Mouse (Mus musculus) urinary bladder, adult 2 months (tissue): Measurements from ENCODE around the gene Nars2. TPM values are rescaled to one million over a fixed set of nuclear protein-coding genes. Genes with fewer than 3 reads are reported as not detected.
"Not testable (repeated sequence)": the region's sequence is repeated elsewhere in the genome, so short reads cannot be mapped to it uniquely, and the experiment has no call there.

Experiments used
- DNase-seq: peaks from one replicate; pipeline ENCODE4 v3.0.0; 2022; ENCODE audit warnings: low spot score
- polyA plus RNA-seq: library from polyadenylated mRNA; depleted of rRNA; stranded (reverse); fragments of >200 nt; gene quantifications from 2 replicates; pipeline ENCODE4 v1.2.3, GENCODE M21; 2012; rRNA removed

Gene Nars2
- polyA plus RNA-seq: 6.3 and 8.2 TPM in 2 replicates

GRCm38 (mm10) chr7:96951281-96952051 lies at the start of gene Nars2:
TSS of gene Nars2 (plus strand) at chr7:96951505.
- peak; percentile 68 for DNase-seq

GRCm38 (mm10) chr7:96902183-96902582 lies 49.1 kb upstream of the Nars2 start:
- DNase-seq: no peak

DNA sequence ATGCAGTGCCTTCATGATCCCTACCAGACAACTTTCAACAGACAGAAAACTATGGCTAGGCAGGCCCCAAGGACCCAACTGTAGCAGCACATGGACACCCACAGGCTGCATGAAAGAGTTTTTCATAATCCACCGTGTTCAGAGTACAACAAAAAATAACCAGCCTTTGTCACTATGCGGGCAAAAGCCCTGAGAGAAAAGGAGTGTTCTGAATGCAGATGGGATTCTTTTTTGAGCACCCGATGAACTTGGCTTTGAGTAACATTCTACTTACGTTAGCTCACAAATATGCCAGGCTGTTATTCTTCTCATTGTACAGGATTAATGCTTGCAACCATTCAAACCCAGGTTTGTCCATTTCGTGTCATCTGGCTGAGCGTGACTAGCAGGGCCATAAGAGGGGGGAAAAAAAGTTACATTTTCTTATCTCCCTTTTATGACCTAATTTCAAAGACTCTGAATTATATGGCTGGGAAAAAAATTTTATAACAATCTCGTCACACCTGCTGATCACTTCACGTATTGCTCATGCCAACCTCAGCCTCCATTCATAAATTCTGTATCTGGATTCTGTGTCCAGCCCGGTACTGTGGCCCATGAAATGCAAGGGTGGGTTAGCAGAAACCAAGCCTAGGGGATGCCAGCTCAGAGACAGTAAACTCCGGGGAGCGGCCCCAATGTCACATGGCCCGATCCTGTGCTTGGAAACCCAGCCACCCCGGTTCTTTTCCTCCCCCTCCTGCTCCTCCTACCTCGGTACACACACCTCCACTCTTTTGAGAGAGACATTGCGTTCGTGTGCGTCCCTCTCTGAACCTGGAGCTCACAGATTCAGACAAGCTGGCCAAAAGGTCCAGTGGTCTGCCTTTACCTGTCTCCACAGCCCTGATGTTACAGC lies 48.0 kb upstream of the Nars2 start:
- no peak for DNase-seq

- DNase-seq: no peak
Observed at GRCm38 (mm10) chr7:96904442-96904841, 46.9 kb upstream of the Nars2 start.

GRCm38 (mm10) chr7:96904936-96905335 lies 46.4 kb upstream of the Nars2 start:
- no peak for DNase-seq

DNA sequence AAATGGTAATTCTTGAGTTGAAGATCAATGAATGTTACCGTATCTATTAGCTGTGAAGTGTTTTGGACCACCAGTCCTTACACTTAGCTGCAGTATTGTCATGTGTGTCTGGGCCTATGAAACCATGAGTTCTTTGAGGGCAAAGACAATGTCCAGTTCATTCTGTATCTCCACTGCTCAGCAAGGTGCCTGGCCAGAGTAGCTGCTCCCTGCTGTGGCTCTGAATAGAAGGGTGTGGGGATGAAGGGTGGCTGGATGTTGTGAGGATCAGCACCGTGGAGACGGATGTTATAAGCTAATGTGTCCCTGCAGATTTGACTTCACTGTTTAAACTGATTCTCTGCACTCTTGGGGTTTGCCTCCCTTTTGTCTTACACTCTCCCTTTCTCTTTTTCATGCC lies 45.9 kb upstream of the Nars2 start:
- no peak for DNase-seq

DNA sequence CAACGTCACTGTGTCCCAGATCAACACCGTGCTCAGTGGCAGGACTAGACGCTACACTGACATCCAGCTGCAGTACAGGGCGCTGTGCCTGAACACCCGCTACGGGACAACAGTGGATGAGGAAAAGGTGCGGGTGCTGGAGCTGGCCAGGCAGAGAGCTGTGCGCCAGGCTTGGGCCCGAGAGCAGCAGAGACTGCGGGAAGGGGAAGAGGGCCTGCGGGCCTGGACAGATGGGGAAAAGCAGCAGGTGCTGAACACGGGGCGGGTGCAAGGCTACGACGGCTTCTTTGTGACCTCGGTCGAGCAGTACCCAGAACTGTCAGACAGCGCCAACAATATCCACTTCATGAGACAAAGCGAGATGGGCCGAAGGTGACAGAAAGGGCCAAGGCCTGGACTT lies 45.1 kb upstream of the Nars2 start:
- DNase-seq: no peak

DNA sequence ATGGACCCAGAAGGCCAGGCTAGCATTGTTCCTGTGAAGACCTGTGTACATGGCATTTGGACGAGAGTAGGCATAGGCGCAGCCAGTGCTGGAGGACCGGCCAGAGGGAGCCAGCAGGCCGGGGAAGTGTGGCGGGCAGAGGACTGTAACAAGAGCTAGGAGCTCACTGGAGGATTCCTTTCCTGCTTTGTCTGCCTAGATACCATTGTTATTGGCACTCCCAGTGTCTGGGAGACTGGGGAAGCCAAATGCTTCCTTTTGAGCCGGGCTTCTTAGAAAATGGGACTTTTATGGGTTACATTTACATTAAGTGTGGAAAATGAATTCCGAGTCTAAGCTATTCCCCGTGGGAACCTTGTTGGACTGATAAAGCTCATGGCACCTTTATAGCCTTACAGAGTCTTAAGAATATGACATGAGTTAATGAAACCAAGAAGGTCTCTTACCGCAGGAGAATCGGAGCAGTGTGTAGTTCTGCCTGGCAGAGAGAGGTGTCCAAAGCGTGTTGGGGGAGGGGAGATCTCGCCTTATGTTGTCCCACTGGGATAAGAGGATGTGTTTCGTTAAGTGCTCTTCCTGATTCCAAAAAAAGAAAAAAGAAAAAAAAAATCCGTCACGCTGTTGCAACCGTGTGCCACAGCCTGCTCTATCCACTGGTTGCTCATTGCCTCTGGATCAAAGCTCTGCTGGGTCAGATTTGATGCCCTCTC lies 43.2 kb upstream of the Nars2 start:
- no peak for DNase-seq

DNA sequence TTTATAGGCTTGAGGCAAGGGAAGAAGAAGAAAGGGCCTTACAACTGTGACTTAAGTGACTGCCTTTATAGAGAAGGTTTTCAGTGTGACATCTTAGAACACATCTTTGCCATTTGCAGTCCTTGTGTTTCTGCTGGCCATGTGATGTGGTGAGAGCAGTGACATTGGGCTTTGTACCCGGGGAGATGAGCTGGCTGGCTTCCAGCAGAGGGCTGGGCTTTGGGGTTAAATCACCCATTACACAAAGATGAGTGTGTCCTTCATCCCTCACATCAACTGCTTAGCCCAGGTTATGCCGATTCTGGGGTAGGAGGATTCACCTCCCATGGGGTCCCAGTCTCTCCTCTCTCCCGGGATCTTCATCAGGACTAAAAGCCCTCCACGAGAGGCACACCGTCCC lies 41.4 kb upstream of the Nars2 start:
- DNase-seq: no peak

- DNase-seq: no peak
Observed at GRCm38 (mm10) chr7:96910310-96910960, 40.9 kb upstream of the Nars2 start.

DNA sequence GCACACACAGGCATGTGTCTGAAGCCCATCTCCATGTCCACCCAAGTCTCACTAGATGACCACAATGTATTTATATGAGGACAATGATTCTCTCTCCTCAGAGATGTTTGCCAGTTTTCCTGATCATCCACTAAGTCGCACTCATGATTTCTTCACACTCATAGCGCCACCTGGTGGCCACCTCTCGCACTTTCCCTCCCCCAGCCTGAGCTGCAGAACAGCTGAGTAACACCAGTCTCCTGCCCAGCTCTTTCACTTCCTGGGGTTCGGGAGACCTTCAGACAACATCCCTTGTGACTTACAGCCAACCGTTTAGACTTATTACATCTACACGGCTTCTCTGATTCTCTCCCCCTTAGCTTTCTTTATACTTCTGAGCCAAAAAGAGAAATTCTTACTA lies 37.3 kb upstream of the Nars2 start:
- peak; percentile 68 for DNase-seq

- DNase-seq: no peak
Observed at GRCm38 (mm10) chr7:96915452-96916105, 35.7 kb upstream of the Nars2 start.

DNA sequence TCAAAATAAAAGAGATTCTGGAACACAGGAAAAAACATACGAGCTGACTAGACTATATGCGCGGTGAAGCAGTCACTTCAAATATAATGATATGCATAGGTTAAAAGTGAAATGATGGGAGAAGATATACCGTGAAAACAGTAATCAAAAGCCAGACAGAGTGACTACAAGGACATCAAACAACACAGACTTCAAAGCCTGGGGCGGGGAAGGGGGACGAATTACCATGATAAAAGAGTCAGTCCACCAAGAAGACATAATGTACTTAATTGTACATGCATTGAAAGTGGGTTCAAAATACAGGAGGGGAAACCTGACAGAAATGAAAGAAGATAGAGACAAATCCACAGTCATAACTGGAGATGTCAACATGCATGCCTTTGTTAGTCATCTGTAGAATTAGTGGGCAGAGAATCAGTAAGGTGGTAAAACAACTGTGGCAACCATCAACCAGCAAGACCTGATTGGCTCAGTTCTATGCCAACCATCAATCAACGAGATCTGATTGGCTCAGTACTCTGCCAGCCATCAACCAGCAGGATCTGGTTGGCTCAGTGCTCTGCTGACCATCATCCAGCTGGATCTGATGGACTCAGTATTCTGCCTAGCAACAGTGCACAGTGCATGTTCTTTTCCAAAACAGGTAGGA lies 30.7 kb upstream of the Nars2 start:
- no peak for DNase-seq

DNA sequence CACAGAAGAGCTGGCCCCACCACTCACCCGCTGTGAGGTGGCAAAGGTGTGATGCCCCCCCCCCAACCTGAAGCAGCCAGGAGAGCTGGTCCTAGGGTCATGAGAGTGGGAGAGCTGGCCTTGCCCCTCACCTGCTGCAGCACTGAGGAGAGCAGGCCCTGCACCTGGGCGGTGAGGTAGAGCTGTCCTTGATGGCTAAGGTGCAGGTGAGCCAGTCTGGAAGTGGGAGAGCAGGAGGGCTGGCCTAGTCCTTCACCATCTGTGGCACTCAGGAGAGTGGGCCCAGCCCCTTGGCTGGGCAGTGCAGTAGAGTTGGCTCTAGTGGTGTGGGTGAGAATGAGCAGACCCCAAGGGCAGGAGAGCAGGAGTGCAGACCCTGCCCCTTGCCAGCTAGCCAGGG lies 28.4 kb upstream of the Nars2 start:
- no peak for DNase-seq

DNA sequence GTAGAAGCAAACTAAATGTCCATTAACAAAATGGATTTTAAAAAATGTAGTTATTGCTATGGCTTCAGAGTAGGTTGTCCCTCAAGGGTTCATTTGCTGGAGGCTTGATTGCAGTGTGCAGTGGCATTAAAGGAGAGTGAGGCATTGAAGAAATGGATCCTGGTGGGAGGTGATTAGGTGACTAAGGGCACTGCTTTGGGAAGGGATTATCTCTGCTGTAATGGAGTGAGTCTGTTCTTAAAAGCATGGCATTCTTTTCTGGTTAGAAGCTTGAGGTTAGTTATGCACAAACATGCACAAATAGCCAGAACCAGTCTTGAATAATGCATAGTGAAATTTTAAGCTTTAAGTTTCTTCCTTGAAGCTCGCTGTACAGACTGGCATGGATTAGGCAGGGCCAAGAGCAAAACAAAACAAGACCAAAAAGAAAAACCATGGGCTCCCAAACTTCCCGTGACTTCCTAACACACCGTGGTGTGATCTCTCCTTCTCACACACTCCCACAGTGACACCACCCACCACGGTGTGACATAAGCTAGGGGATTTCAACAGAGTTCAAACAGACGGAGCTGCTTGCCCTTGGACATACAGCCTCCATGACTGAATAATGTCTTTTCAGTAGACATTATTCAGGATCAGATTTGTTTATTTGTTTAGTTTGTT lies 7.5 kb upstream of the Nars2 start:
- DNase-seq: no peak

GRCm38 (mm10) chr7:96946501-96946900 lies 4.8 kb upstream of the Nars2 start:
- DNase-seq: not testable (repeated sequence)

- DNase-seq: no peak
Observed at GRCm38 (mm10) chr7:96952094-96952493, 789 bp downstream of the Nars2 start.

- DNase-seq: no peak
Observed at GRCm38 (mm10) chr7:96959168-96959567, 7.9 kb downstream of the Nars2 start.

GRCm38 (mm10) chr7:96967188-96967587 lies 15.9 kb downstream of the Nars2 start:
- DNase-seq: no peak

- no peak for DNase-seq
Observed at GRCm38 (mm10) chr7:96970359-96970758, 19.1 kb downstream of the Nars2 start.
